Mouse (Mus musculus) heart, postnatal 0 days (tissue): ENCODE measurements around the gene Tmco1.

ENCODE experiments used
- CTCF ChIP-seq: IDR thresholded peaks from 2 replicates; pipeline ENCODE4 v1.5.1; 2016; ENCODE audit warnings: antibody characterized with exemption, control low read depth, low read depth
- EP300 ChIP-seq: IDR thresholded peaks from 2 replicates; pipeline ENCODE4 v1.6.1; 2016; ENCODE audit warnings: antibody characterized with exemption, low read depth

DNA sequence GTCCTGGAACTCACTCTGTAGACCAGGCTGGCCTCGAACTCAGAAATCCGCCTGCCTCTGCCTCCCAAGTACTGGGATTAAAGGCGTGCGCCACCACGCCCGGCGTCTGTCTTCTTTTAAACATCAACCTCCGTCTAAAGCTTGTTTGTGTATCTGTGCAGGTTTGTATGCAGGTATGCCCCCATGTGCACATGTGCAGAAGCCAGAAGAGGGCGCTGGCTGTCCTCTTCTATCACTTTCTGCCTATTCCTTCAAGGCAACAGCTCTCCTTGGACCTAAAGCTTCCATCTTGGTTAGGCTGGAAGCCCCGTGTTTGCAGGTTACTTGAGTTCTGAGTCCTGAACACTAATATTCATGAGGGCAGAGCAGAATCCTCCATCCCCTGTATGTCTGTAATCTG, 34.7 kb downstream of the Tmco1 start:
- TF ChIP-seq EP300 (no peak), CTCF (no peak)
